Mouse (Mus musculus) CH12F3 (cell line): ENCODE measurements around the gene Sec24a.

Experiments
- in situ Hi-C: fragments of 300-500 bp; cut with MboI; formaldehyde crosslinking; loops from 2 replicates; pipeline ENCODE4 v1.14.3; 2020; ENCODE audit warnings: low sequenced_read_pairs

The Sec24a gene

DNA sequence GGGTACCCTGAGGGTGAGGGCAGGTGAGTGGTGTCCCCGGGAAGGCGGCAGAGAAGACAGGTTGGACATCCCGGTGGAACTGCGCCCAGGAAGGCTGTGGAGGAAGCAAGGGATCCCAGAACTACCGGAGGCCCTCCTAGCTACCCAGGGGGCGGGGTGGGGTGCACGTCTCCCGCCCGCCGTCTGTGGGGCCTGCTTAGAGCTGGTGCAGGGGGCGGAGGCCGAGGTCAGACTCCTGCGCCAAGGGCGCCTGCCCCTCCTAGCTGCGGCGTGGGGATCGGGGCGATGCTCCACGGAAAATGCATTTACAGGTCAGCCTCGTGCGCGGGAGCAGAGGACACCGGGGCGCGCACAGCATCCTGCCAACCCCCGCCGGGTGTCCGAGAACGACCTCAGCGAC is 113.2 kb downstream of the Sec24a start:
- in situ Hi-C loops: no loop called here

DNA sequence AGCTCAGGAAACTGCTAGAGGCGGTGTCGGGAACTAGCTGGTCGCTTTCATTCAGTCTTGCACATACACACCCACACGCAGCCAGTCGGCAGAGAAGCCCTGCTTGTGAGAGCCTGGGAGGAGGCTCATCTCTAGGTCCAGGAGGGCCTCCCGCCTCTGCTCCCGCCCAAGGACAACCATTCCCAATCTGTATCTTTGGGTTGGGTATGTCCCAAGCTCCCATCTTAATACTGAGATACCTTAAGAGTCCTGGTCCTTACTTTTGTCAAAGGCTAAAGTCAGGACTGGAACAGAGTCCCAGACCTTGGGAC is 113.6 kb downstream of the Sec24a start:
- in situ Hi-C loops: no loop called here

DNA sequence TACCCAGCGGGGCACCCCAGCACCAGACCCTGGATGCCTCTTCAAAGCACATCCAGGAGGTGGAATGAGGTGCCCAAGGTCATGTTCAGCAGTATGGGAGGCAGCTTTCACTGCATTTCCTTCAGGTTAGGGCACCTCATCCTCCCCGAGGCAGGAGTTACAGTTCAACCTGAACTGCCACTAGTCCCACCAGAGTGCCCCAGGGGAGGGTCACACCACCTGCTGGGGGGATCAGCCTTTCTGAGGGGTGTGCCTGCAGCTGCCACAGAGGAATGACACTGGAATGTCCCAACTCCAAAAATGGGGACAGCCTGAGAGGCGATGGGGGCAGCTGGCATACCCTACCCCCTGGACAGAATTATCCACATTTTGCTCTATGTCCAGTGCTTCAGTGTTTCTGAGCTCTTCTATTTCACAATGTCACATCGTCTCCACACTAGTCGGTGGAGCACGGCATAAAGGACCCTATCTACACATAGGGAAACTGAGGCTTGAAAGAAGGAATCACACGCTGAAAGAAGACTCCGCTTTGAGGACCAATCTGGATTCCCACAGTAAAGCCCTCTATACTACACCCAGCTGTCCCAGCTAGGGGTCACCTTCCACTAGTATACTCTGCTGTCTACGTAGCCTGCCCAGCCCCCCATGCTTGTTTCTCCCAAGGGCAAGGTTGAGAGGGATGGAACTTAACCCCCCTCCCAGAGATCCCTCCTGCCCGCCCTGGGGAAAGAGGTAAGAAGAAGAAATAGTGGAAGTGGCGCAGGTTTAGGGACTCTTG is 114.1 kb downstream of the Sec24a start:
- in situ Hi-C loops: no loop called here

DNA sequence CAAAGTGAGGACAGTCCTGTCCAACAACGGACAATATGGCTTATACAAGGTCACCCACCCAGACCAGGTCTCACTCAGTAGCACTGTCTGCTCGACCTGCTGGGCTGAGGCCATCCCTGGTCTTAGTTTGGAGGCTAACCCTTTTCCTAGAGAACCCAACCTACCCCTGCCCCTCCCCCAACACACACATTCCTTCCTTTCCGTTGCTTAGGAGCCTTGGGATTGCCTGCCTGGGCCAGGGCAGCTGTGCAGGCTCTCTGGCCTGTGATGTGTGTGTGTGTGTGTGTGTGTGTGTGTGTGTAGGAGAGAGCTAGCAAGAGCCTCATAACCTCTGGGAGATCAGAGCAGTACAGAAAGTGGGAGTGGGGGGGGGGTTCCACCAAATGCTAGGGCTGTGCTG is 114.9 kb downstream of the Sec24a start:
- in situ Hi-C loops: no loop called here

DNA sequence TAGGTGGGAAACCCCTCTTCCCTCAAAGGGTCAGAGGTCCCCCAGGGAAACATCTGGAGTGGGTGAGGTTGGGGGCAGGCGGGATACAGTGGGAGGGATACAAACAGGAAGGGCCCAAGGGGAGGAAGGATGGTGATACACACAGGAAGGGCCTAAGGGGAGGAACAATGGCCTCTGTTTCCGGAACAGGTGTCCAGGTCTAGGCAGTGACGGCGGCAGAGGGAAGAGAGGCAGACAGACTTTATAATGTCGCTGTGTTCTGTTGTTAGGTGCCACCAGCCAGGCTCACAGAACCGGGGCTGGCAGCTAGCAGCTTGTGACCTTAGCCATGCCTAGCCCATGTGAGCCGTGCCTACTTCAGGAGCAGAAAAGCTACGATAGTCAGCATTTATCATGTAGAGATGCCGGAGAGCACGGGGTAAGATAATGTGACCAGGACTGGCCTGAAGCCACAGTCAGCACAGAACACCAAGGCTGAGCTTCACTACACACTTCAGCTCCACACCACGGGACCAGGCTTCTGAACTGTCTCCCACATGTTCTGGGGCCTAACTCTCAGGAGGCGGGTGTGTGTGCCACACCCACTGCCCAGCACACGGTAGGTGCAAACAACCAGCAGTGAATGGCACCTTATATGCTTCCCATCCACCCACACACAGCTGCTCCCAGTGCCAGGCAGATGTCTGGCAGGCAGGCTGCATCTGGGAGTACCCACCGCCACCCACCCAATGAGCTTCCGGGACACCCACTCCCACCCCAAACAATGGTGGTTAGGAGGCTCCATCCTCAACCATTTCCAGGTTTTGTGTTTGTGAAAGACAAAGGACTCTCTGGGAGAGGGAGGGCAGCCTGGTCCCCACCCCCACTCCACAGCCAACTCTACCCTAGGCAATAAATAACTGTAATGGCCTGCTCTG is 116.4 kb downstream of the Sec24a start:
- in situ Hi-C loops: no loop called here

DNA sequence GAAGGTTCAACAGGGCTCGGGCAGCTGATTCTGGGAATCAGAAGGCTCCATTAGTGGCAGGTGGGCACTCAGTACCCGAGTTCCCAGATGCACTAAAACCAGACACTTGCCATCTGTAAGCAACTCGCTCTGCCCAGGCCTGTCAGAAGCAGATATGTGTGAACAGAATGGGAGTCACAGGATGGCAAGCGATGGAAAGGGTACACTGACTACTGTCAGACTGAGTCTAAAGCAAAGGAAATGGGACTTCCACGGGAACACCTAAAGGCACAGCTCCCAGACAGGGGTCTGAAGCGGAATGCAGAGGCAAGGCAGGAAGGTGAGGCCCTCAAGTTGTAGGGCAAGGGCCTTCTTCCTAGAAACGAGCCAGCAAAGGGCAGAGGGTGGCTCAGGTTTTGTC is 117.2 kb downstream of the Sec24a start:
- in situ Hi-C loops: no loop called here

DNA sequence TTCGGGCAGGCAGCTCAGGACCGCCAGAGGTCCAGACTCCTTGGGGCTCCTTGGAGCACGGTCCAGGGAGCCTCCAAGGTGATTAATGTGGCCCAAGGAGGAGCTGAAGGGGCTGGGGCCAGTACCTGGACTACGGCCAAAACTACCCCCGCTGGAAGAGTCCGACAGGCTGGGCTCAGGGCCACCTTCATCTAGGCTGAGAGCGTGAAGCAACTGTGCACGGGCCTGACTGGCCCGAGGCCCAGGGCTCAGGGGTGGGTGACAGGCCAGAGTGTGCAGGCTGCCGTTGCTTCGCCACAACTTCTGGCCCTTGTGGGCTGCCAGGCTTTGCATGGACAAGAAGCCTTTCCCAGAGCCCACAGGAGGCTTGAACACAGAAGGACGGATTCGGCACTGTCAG is 118.1 kb downstream of the Sec24a start:
- in situ Hi-C loops: no loop called here

DNA sequence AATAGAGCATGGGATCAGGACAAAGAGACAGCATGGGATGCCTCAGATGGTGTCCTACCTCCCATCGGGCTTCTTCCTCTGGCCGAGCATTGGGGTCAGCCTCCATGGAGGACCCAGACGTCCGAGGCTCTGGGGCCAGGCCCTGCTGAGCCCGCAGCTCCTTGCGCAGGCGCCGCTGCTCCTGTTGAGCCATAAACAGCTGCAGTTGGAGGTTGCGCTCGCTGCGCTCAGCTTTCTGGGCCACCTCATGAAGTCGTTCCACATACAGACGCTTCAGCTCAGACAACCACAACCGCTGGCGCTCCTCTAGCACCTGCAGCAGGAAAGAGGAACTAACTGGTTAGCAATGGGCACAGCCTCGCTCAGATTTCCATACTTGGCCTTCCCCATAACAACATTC is 119.2 kb downstream of the Sec24a start:
- in situ Hi-C loops: no loop called here

DNA sequence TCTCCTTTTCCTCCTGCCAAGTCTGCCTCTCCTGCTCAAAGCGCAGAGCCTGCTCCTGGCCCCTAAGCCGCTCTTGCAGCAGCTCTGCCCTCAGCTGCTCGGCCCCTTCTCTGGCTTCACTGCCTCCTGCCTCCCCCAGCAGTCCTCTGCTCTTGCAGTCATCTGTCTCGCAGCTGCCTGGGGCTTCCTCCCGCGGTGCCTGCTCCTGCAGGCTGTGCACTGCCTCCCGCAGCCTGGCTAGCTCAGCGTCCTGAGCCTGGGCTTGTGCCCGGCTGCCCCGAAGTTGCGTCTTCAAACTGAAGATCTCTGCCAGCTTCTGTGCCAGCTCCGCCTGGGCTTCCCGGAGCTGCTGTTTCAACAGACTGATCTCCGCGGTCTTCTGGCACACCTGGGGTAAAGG is 119.7 kb downstream of the Sec24a start:
- in situ Hi-C loops: no loop called here

DNA sequence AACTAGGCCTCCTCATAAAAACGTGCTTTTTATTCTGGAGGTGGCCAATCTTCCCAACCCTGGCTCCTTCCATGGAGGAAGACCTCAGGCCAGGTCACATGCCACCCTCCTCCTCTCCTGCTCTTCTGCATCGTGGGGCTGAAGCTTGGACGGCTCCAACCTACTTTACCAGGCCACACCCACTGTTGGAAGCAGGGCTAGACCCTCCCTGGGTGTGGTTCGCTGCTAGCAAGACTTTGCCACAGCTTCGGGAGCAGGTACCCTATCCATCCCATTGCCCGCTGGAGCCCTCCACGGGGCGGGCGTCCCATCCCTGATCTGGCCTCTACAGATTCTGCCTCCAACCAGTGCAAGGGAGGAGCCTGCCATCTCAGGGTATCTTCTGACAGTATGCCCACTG is 120.2 kb downstream of the Sec24a start:
- in situ Hi-C loops: no loop called here
